Mouse (Mus musculus) ES-E14 (cell line): ENCODE measurements at regions not wholly inside any gene's neighbourhood (a gene's known extent, or its start where the extent isn't known, plus 50 kb on each side); places are given as distances from the start of the nearest gene placed in this dataset.

Experiments
- DNase-seq: peaks from one replicate; pipeline ENCODE4 v3.0.0-alpha.2; 2013; ENCODE audit warnings: low read depth, low spot score
- H3K27ac ChIP-seq: 2 replicates; pipeline ENCODE4 v1.5.1; 2012; ENCODE audit warnings: low read depth, mild to moderate bottlenecking, low read length, moderate library complexity, mixed read lengths; ENCODE audit not compliant: poor library complexity, insufficient read depth, severe bottlenecking
- H3K36me3 ChIP-seq: 2 replicates; pipeline ENCODE4 v1.6.1; 2012; ENCODE audit warnings: mild to moderate bottlenecking, low read length, moderate library complexity, mixed read lengths; ENCODE audit not compliant: control insufficient read depth, poor library complexity, insufficient read depth, severe bottlenecking
- H3K4me1 ChIP-seq, 2 experiments: fragments of 150-350 bp in 1 of 2; sonication (generic) in 1 of 2; 2 replicates each; pipeline ENCODE4 v1.6.1; 2012; ENCODE audit warnings: low read length in 2 of 2, mild to moderate bottlenecking in 1 of 2, mixed read lengths in 1 of 2; ENCODE audit not compliant: control insufficient read depth in 2 of 2, insufficient read depth in 2 of 2, poor library complexity in 1 of 2
- H3K4me3 ChIP-seq, 2 experiments: fragments of 150-350 bp in 1 of 2; sonication (generic) in 1 of 2; 2 replicates each; pipeline ENCODE4 v1.5.1; 2012; ENCODE audit warnings: low read length in 2 of 2, low read depth in 1 of 2, mild to moderate bottlenecking in 1 of 2, mixed read lengths in 1 of 2; ENCODE audit not compliant: insufficient read depth in 1 of 2, poor library complexity in 1 of 2, severe bottlenecking in 1 of 2
- H3K9ac ChIP-seq: 2 replicates; pipeline ENCODE4 v1.6.1; 2012; ENCODE audit warnings: low read depth, mild to moderate bottlenecking, low read length, mixed read lengths; ENCODE audit not compliant: poor library complexity, insufficient read depth, severe bottlenecking
- H3K9me3 ChIP-seq: fragments of 150-350 bp; sonication (generic); 2 replicates; pipeline ENCODE4 v1.6.1; 2012; ENCODE audit warnings: low read depth, mild to moderate bottlenecking, low read length; ENCODE audit not compliant: control insufficient read depth, insufficient read depth
- CHD2 ChIP-seq: IDR thresholded peaks from 2 replicates; pipeline ENCODE4 v1.6.1; 2014; ENCODE audit warnings: mild to moderate bottlenecking, low read depth, low read length, inconsistent platforms
- HCFC1 ChIP-seq: IDR thresholded peaks from 2 replicates; pipeline ENCODE4 v1.6.1; 2012; ENCODE audit warnings: low read length, inconsistent platforms, borderline replicate concordance; ENCODE audit not compliant: insufficient read depth
- MAFK ChIP-seq: IDR thresholded peaks from 2 replicates; pipeline ENCODE4 v1.6.1; 2014; ENCODE audit warnings: mild to moderate bottlenecking, low read depth, low read length, inconsistent platforms; ENCODE audit not compliant: insufficient read depth
- ZC3H11A ChIP-seq: IDR thresholded peaks from 2 replicates; pipeline ENCODE4 v1.6.1; 2012; ENCODE audit warnings: low read depth, mild to moderate bottlenecking, inconsistent platforms, low read length, borderline replicate concordance
- ZNF384 ChIP-seq: IDR thresholded peaks from 2 replicates; pipeline ENCODE4 v1.6.1; 2012; ENCODE audit warnings: low read depth, low read length, inconsistent platforms
- in situ Hi-C, 2 experiments: fragments of 600-800 bp; cut with MboI; formaldehyde crosslinking; loops; one replicate each; pipeline ENCODE4 v1.15.1; 2025; ENCODE audit warnings: low sequenced_read_pairs in 2 of 2, inconsistent platforms in 1 of 2; ENCODE audit not compliant: unreplicated experiment in 2 of 2

GRCm38 (mm10) chr4:95389647-95390046, 167.7 kb upstream of the Fggy start:
- Histone ChIP-seq H3K4me1 (peaks cover 2 to 11% of the 10 kb centered on the region in 2 experiments; a peak in 2 of 4 replicates), H3K9me3 (no peaks in the 10 kb centered on the region), H3K9ac (no peak overlapping the region), H3K36me3 (no peaks in the 10 kb centered on the region), H3K4me3 (no peak overlapping the region), H3K27ac (no peak overlapping the region)
- in situ Hi-C loops: no loop called here
- DNase-seq: peak; percentile 34
- TF ChIP-seq ZNF384: no peak
- TF ChIP-seq CHD2: no peak
- TF ChIP-seq ZC3H11A: no peak
- no peak for TF ChIP-seq MAFK
- no peak for TF ChIP-seq HCFC1

- Histone ChIP-seq H3K9ac (no peak overlapping the region), H3K4me1 (peaks cover 2 to 8% of the 10 kb centered on the region in 2 experiments; a peak in 2 of 4 replicates), H3K9me3 (no peaks in the 10 kb centered on the region), H3K36me3 (no peaks in the 10 kb centered on the region), H3K4me3 (no peak overlapping the region), H3K27ac (no peak overlapping the region)
- TF ChIP-seq HCFC1 (no peak), ZNF384 (no peak), ZC3H11A (no peak), MAFK (no peak), CHD2 (no peak)
- in situ Hi-C loops: no loop called here
- no peak for DNase-seq
These were observed 166.8 kb upstream of the Fggy start for GRCm38 (mm10) chr4:95390549-95390948.

GRCm38 (mm10) chr4:95395746-95396145, 161.6 kb upstream of the Fggy start:
- H3K4me1 ChIP-seq: no peaks in the 10 kb centered on the region
- no peak for DNase-seq
- H3K36me3 ChIP-seq: no peaks in the 10 kb centered on the region
- TF ChIP-seq CHD2 (no peak), ZC3H11A (no peak), ZNF384 (no peak), HCFC1 (no peak), MAFK (no peak)
- no peak overlapping the region for H3K4me3 ChIP-seq
- no peaks in the 10 kb centered on the region for H3K9me3 ChIP-seq
- no peak overlapping the region for H3K9ac ChIP-seq
- H3K27ac ChIP-seq: no peak overlapping the region
- in situ Hi-C loops: no loop called here

GRCm38 (mm10) chr4:95398301-95398700, 159.0 kb upstream of the Fggy start:
- no peak overlapping the region for H3K9ac ChIP-seq
- in situ Hi-C loops: no loop called here

GRCm38 (mm10) chr4:95402273-95402672, 155.0 kb upstream of the Fggy start:
- no peak overlapping the region for H3K9ac ChIP-seq
- no peak for DNase-seq
- TF ChIP-seq ZNF384: no peak
- no peak for TF ChIP-seq ZC3H11A
- no peak for TF ChIP-seq HCFC1
- no peak for TF ChIP-seq MAFK
- no peak for TF ChIP-seq CHD2
- H3K36me3 ChIP-seq: no peaks in the 10 kb centered on the region
- no peak overlapping the region for H3K27ac ChIP-seq
- H3K4me1 ChIP-seq: peaks cover 0 to 4% of the 10 kb centered on the region in 2 experiments; a peak in 1 of 4 replicates
- in situ Hi-C loops: no loop called here
- no peak overlapping the region for H3K4me3 ChIP-seq
- H3K9me3 ChIP-seq: no peaks in the 10 kb centered on the region

More at GRCm38 (mm10) chr4:95398301-95398700, 159.0 kb upstream of the Fggy start:
- Histone ChIP-seq H3K36me3 (no peaks in the 10 kb centered on the region), H3K4me3 (no peak overlapping the region), H3K9me3 (no peaks in the 10 kb centered on the region), H3K27ac (no peak overlapping the region), H3K4me1 (no peaks in the 10 kb centered on the region)
- no peak for DNase-seq
- TF ChIP-seq ZNF384 (no peak), CHD2 (no peak), ZC3H11A (no peak), MAFK (no peak), HCFC1 (no peak)
